ENCODE assay signal across 24 mouse cellular contexts in genomic region chr12:105876931-105877330, GRCm38 (mm10).
DNase-seq lines count a peak whose midpoint lies in the region; ATAC-seq lines count a peak whose summit lies in the region.
"Had no signal": no experiment of that assay in that cellular context is flagged by ENCODE, and none has a peak within 500 bp of the region (broad histone marks: within the 10 kb centered on the region; RNA-seq: fewer than 3 reads in every experiment).

No protein-coding gene starts in this region.

- peaks cover 19% of the 10 kb centered on the region for H3K4me1 ChIP-seq in hindbrain, embryonic 13.5 days (replicated peaks)
- H3K4me1 ChIP-seq in hindbrain, embryonic 12.5 days = peaks cover 13% of the 10 kb centered on the region; the same call in 1 of the 2 replicates
- peaks cover 26% of the 10 kb centered on the region for H3K4me1 ChIP-seq in midbrain, embryonic 13.5 days (replicated peaks)
- H3K4me1 ChIP-seq in midbrain, embryonic 11.5 days (ENCODE audit: control insufficient read depth, insufficient read depth, low read length) = peaks cover 7% of the 10 kb centered on the region; the same call in 1 of the 2 replicates
- peaks cover 36% of the 10 kb centered on the region for H3K4me1 ChIP-seq in forebrain, embryonic 13.5 days
- no peaks in the 10 kb centered on the region for H3K4me1 ChIP-seq in liver, embryonic 12.5 days
- H3K4me1 ChIP-seq: intestine, embryonic 15.5 days; stomach, embryonic 15.5 days had no signal

- H3K27me3 ChIP-seq in hindbrain, embryonic 13.5 days = peaks cover 13% of the 10 kb centered on the region; the same call in 1 of the 2 replicates
- 0 out of 2 replicates have a peak, but pooled peaks cover 15% of the 10 kb centered on the region for H3K27me3 ChIP-seq in hindbrain, embryonic 12.5 days
- H3K27me3 ChIP-seq in midbrain, embryonic 13.5 days = peaks cover 56% of the 10 kb centered on the region
- H3K27me3 ChIP-seq in midbrain, embryonic 11.5 days (ENCODE audit: control insufficient read depth, insufficient read depth, low read length) = peaks cover 20% of the 10 kb centered on the region
- no peaks in the 10 kb centered on the region for H3K27me3 ChIP-seq in forebrain, embryonic 13.5 days
- H3K27me3 ChIP-seq in liver, embryonic 12.5 days (replicated peaks) = peaks cover 24% of the 10 kb centered on the region
- H3K27me3 ChIP-seq: neural tube, embryonic 15.5 days; stomach, embryonic 15.5 days had no signal

- H3K4me2 ChIP-seq in hindbrain, embryonic 13.5 days = no peak overlapping the region
- no peak overlapping the region for H3K4me2 ChIP-seq in hindbrain, embryonic 12.5 days (replicated peaks)
- H3K4me2 ChIP-seq in midbrain, embryonic 13.5 days (replicated peaks) = no peak overlapping the region
- no peak overlapping the region for H3K4me2 ChIP-seq in midbrain, embryonic 11.5 days
- peak overlapping the region; percentile 37 for H3K4me2 ChIP-seq in forebrain, embryonic 13.5 days
- no peak overlapping the region for H3K4me2 ChIP-seq in liver, embryonic 12.5 days
- H3K4me2 ChIP-seq: heart, embryonic 12.5 days; intestine, embryonic 15.5 days; limb, embryonic 12.5 days; midbrain, embryonic 12.5 days; neural tube, embryonic 15.5 days; stomach, embryonic 15.5 days had no signal

- peaks cover 11% of the 10 kb centered on the region; the same call in 1 of the 2 replicates for H3K9me3 ChIP-seq in hindbrain, embryonic 13.5 days
- peaks cover 18% of the 10 kb centered on the region for H3K9me3 ChIP-seq in hindbrain, embryonic 12.5 days (replicated peaks)
- peaks cover 13% of the 10 kb centered on the region for H3K9me3 ChIP-seq in midbrain, embryonic 13.5 days
- no peaks in the 10 kb centered on the region for H3K9me3 ChIP-seq in midbrain, embryonic 11.5 days (ENCODE audit: control insufficient read depth, low read length)
- peaks cover 9% of the 10 kb centered on the region for H3K9me3 ChIP-seq in forebrain, embryonic 13.5 days (replicated peaks)
- H3K9me3 ChIP-seq in liver, embryonic 12.5 days (replicated peaks) = no peaks in the 10 kb centered on the region
- H3K9me3 ChIP-seq: intestine, embryonic 15.5 days; neural tube, embryonic 15.5 days; stomach, embryonic 15.5 days had no signal

- H3K4me3 ChIP-seq in hindbrain, embryonic 13.5 days = no peak overlapping the region
- H3K4me3 ChIP-seq in hindbrain, embryonic 12.5 days = no peak overlapping the region
- no peak overlapping the region for H3K4me3 ChIP-seq in midbrain, embryonic 13.5 days (replicated peaks)
- no peak overlapping the region for H3K4me3 ChIP-seq in midbrain, embryonic 11.5 days (ENCODE audit: low read depth, low read length)
- peak overlapping the region; percentile 21; the same call in 1 of the 2 replicates for H3K4me3 ChIP-seq in forebrain, embryonic 13.5 days
- no peak overlapping the region for H3K4me3 ChIP-seq in liver, embryonic 12.5 days
- H3K4me3 ChIP-seq: erythroblast, embryonic 14.5 days; heart, embryonic 12.5 days; intestine, embryonic 15.5 days; limb, embryonic 12.5 days; midbrain, embryonic 12.5 days; neural tube, embryonic 15.5 days; stomach, embryonic 15.5 days had no signal

- ATAC-seq in hindbrain, embryonic 13.5 days (ENCODE audit: low FRiP score) = no peak
- no peak for ATAC-seq in hindbrain, embryonic 12.5 days (ENCODE audit: low FRiP score)
- no peak for ATAC-seq in midbrain, embryonic 13.5 days
- no peak for ATAC-seq in midbrain, embryonic 11.5 days (ENCODE audit: low FRiP score)
- no peak for ATAC-seq in forebrain, embryonic 13.5 days
- no peak for ATAC-seq in liver, embryonic 12.5 days
- ATAC-seq: intestine, embryonic 15.5 days; liver, postnatal 0 days had no signal

- no peak for DNase-seq in midbrain, embryonic 11.5 days (ENCODE audit: low spot score, missing footprints)
- no peak for DNase-seq in heart, postnatal 14 days
- DNase-seq: adrenal gland, postnatal 14 days; cerebellum, adult 11-12 months; cerebellum, adult 9-11 months; embryo, embryonic 11 days; gastrocnemius, postnatal 36 days; layer of hippocampus, adult 9-11 months; liver, postnatal 0 days; lung, postnatal 36 days; right cerebral cortex, postnatal 25 days had no signal

- WGBS in hindbrain, embryonic 13.5 days = 86% methylated on average over 11 of the region's 13 CpGs
- WGBS in hindbrain, embryonic 12.5 days = 82% methylated on average over 13 of the region's 13 CpGs
- WGBS in midbrain, embryonic 13.5 days = 85% methylated on average over 13 of the region's 13 CpGs
- WGBS in midbrain, embryonic 11.5 days = 87% methylated on average over 13 of the region's 13 CpGs
- 73% methylated on average over 13 of the region's 13 CpGs for WGBS in forebrain, embryonic 13.5 days
- 78% methylated on average over 13 of the region's 13 CpGs for WGBS in liver, embryonic 12.5 days (ENCODE audit: insufficient replicate concordance)

- intact Hi-C loops in heart, postnatal 14 days (cut with DNase I) = no loop called here

- H3K27ac ChIP-seq in hindbrain, embryonic 13.5 days = peak overlapping the region; percentile 1; the same call in 1 of the 2 replicates
- H3K27ac ChIP-seq in hindbrain, embryonic 12.5 days = no peak overlapping the region
- H3K27ac ChIP-seq in midbrain, embryonic 13.5 days = peak overlapping the region; percentile 22
- no peak overlapping the region for H3K27ac ChIP-seq in midbrain, embryonic 11.5 days (ENCODE audit: low read depth, low read length)
- H3K27ac ChIP-seq in forebrain, embryonic 13.5 days = peak overlapping the region; percentile 70
- no peak overlapping the region for H3K27ac ChIP-seq in liver, embryonic 12.5 days
- H3K27ac ChIP-seq: intestine, embryonic 15.5 days; kidney, postnatal 0 days; limb, embryonic 12.5 days; midbrain, embryonic 12.5 days; neural tube, embryonic 15.5 days; stomach, embryonic 15.5 days had no signal

- no peaks in the 10 kb centered on the region for H3K36me3 ChIP-seq in hindbrain, embryonic 13.5 days
- no peaks in the 10 kb centered on the region for H3K36me3 ChIP-seq in hindbrain, embryonic 12.5 days
- H3K36me3 ChIP-seq in midbrain, embryonic 13.5 days = no peaks in the 10 kb centered on the region
- no peaks in the 10 kb centered on the region for H3K36me3 ChIP-seq in midbrain, embryonic 11.5 days (ENCODE audit: control insufficient read depth, insufficient read depth, low read length)
- 0 out of 2 replicates have a peak, but pooled peaks cover 5% of the 10 kb centered on the region for H3K36me3 ChIP-seq in forebrain, embryonic 13.5 days (ENCODE audit: poor library complexity, severe bottlenecking)
- H3K36me3 ChIP-seq in liver, embryonic 12.5 days = no peaks in the 10 kb centered on the region
- H3K36me3 ChIP-seq: heart, embryonic 12.5 days; intestine, embryonic 15.5 days; limb, embryonic 12.5 days; midbrain, embryonic 12.5 days; neural tube, embryonic 15.5 days; stomach, embryonic 15.5 days had no signal

- H3K9ac ChIP-seq in hindbrain, embryonic 13.5 days = no peak overlapping the region
- H3K9ac ChIP-seq in hindbrain, embryonic 12.5 days = no peak overlapping the region
- H3K9ac ChIP-seq in midbrain, embryonic 13.5 days (replicated peaks) = no peak overlapping the region
- no peak overlapping the region for H3K9ac ChIP-seq in midbrain, embryonic 11.5 days (ENCODE audit: low read length)
- H3K9ac ChIP-seq in forebrain, embryonic 13.5 days = peak overlapping the region; percentile 34; the same call in 1 of the 2 replicates
- no peak overlapping the region for H3K9ac ChIP-seq in liver, embryonic 12.5 days
- H3K9ac ChIP-seq: heart, embryonic 12.5 days; intestine, embryonic 15.5 days; limb, embryonic 12.5 days; liver, postnatal 0 days; midbrain, embryonic 12.5 days; neural tube, embryonic 15.5 days; stomach, embryonic 15.5 days had no signal

Comparison
In these comparisons a context has a peak if more than half of its experiments do, and no peak if none do; other contexts are left out.
1. H3K27ac ChIP-seq: peak in hindbrain, embryonic 13.5 days (single experiment), midbrain, embryonic 13.5 days (single experiment) and forebrain, embryonic 13.5 days (single experiment); none in hindbrain, embryonic 12.5 days (single experiment), midbrain, embryonic 11.5 days (single experiment) and liver, embryonic 12.5 days (single experiment).